In genomic region chr8:76902205-76903078, GRCm38 (mm10) we compare ENCODE assay signal across 8 mouse cellular contexts. TPM values are rescaled to one million over a fixed set of nuclear protein-coding genes. Genes with fewer than 3 reads are reported as not detected.
DNase-seq lines count a peak whose midpoint lies in the region; ATAC-seq and TF ChIP-seq lines count a peak whose summit lies in the region.

No protein-coding gene starts in this region.

- H3K4me2 ChIP-seq in limb, embryonic 12.5 days: peak overlapping the region; percentile 99
- peak overlapping the region; percentile 91 for H3K4me2 ChIP-seq in stomach, embryonic 15.5 days

- peak; percentile 87; the same call in 1 of the 2 replicates for ATAC-seq in limb, embryonic 12.5 days (ENCODE audit: insufficient number of reproducible peaks, insufficient read depth, low FRiP score, low TSS enrichment, low read depth)
- ATAC-seq in stomach, embryonic 15.5 days (ENCODE audit: insufficient read depth, low FRiP score, low read depth): peak; percentile 20

- peak overlapping the region; percentile 48 for H3K9ac ChIP-seq in limb, embryonic 12.5 days (replicated peaks)
- peak overlapping the region; percentile 46; the same call in 1 of the 2 replicates for H3K9ac ChIP-seq in stomach, embryonic 15.5 days

- H3K9me3 ChIP-seq in limb, embryonic 12.5 days: no peaks in the 10 kb centered on the region
- H3K9me3 ChIP-seq in stomach, embryonic 15.5 days: no peaks in the 10 kb centered on the region

- H3K4me3 ChIP-seq in thymus, adult 2 months (ENCODE audit: control insufficient read depth, insufficient read depth, low read length): peak overlapping the region; percentile 33
- peak overlapping the region; percentile 66 for H3K4me3 ChIP-seq in limb, embryonic 12.5 days (replicated peaks)
- H3K4me3 ChIP-seq in stomach, embryonic 15.5 days (replicated peaks): peak overlapping the region; percentile 70

- H3K27me3 ChIP-seq in thymus, adult 2 months (ENCODE audit: control insufficient read depth, insufficient read depth, low read length): peaks cover 16% of the 10 kb centered on the region; the same call in 1 of the 2 replicates
- peaks cover 65% of the 10 kb centered on the region for H3K27me3 ChIP-seq in limb, embryonic 12.5 days
- H3K27me3 ChIP-seq in stomach, embryonic 15.5 days (replicated peaks): peaks cover 18% of the 10 kb centered on the region; the same call in 1 of the 2 replicates

- H3K4me1 ChIP-seq in thymus, adult 2 months (replicated peaks; ENCODE audit: control insufficient read depth, insufficient read depth, low read length): peaks cover 3% of the 10 kb centered on the region
- H3K4me1 ChIP-seq in limb, embryonic 12.5 days (replicated peaks): peaks cover 22% of the 10 kb centered on the region
- peaks cover 18% of the 10 kb centered on the region for H3K4me1 ChIP-seq in stomach, embryonic 15.5 days

- DNase-seq in cerebellum, adult 9-10 months: peak; percentile 55
- DNase-seq in cerebellum, adult 9-11 months: no peak
- DNase-seq in thymus, adult 2 months: no peak
- DNase-seq in thymus, postnatal 4 days: no peak
- DNase-seq in frontal cortex, postnatal 25 days (ENCODE audit: low spot score in 2 of 2): no peak
- no peak for DNase-seq in urinary bladder, adult 18-20 months (ENCODE audit: low spot score in 2 of 2)

- H3K27ac ChIP-seq in thymus, adult 2 months (ENCODE audit: control insufficient read depth, insufficient read depth, low read length): no peak overlapping the region
- H3K27ac ChIP-seq in limb, embryonic 12.5 days: no peak overlapping the region
- H3K27ac ChIP-seq in stomach, embryonic 15.5 days: no peak overlapping the region

- no peak for TF ChIP-seq CTCF in thymus, adult 2 months (IDR thresholded peaks at IDR 0.05; ENCODE audit: borderline replicate concordance, control insufficient read depth, extremely low read depth, insufficient read depth, low read length, poor library complexity)

- no peak for TF ChIP-seq POLR2A in thymus, adult 2 months (IDR thresholded peaks at IDR 0.05; ENCODE audit: control insufficient read depth, extremely low read depth, insufficient read depth, low read length, poor library complexity)

- H3K36me3 ChIP-seq in thymus, adult 2 months (ENCODE audit: control insufficient read depth, insufficient read depth, low read length): no peaks in the 10 kb centered on the region
- H3K36me3 ChIP-seq in limb, embryonic 12.5 days: no peaks in the 10 kb centered on the region
- H3K36me3 ChIP-seq in stomach, embryonic 15.5 days: no peaks in the 10 kb centered on the region

- 2% methylated on average over 35 of the region's 35 CpGs for WGBS in thymus, adult 2 months
- WGBS in limb, embryonic 12.5 days: 1% methylated on average over 35 of the region's 35 CpGs
- under 1% methylated on average over 33 of the region's 35 CpGs for WGBS in stomach, embryonic 15.5 days

RNA-seq across cellular contexts. Expression of gene Nr3c2, which starts 3.2 kb away (rescaled TPM):
- polyA plus RNA-seq in thymus, adult 2 months (2012; rRNA removed): 1.1 and 1.5 TPM in 2 replicates
- 0.64 and 1.2 TPM in 2 replicates for polyA plus RNA-seq in limb, embryonic 12.5 days (2016; fragmentation: Nextera tagmentation; extraction: Ambion mirVana)
- 2.2 and 3.3 TPM in 2 replicates for polyA plus RNA-seq in stomach, embryonic 15.5 days (2015; fragmentation: Nextera tagmentation; extraction: Ambion mirVana)
